Mouse (Mus musculus): ENCODE data around the gene Bcor. TPM values are rescaled to one million over a fixed set of nuclear protein-coding genes. Genes with fewer than 3 reads are reported as not detected.

Bcor gene
- total and polyA plus RNA-seq, 3 experiments: 11.2 to 22.4 (median 18.0) TPM

GRCm38 (mm10) chrX:12052651-12053050, 107.5 kb downstream of the Bcor start:
- 88% methylated on average over 1 of the region's 1 CpGs for WGBS
- Histone ChIP-seq H3K4me3 (no peak overlapping the region), H3K4me1 (ENCODE audit: control insufficient read depth, insufficient read depth, low read length) (peaks cover 3% of the 10 kb centered on the region), H3K27ac (no peak overlapping the region), H3K27me3 (ENCODE audit: control insufficient read depth, insufficient read depth, low read length) (no peaks in the 10 kb centered on the region), H3K79me2 (replicated peaks; ENCODE audit: control insufficient read depth, insufficient read depth, low read length) (no peaks in the 10 kb centered on the region), H3K36me3 (ENCODE audit: control insufficient read depth, insufficient read depth, low read length) (no peaks in the 10 kb centered on the region), H3K9ac (ENCODE audit: low read depth, low read length) (no peak overlapping the region)
- intact Hi-C loops (cut with DNase I): no loop called here
- peak in 1 of 2 experiments; percentile 8 for DNase-seq
- TF ChIP-seq CTCF (IDR thresholded peaks at IDR 0.05) (no peak), EP300 (IDR thresholded peaks at IDR 0.05; ENCODE audit: insufficient read depth, low read depth, low read length) (no peak), POLR2A (IDR thresholded peaks at IDR 0.05; ENCODE audit: insufficient read depth, low read depth, low read length) (no peak)

GRCm38 (mm10) chrX:12048721-12049120, 111.4 kb downstream of the Bcor start:
- Histone ChIP-seq H3K36me3 (ENCODE audit: control insufficient read depth, insufficient read depth, low read length) (no peaks in the 10 kb centered on the region), H3K79me2 (replicated peaks; ENCODE audit: control insufficient read depth, insufficient read depth, low read length) (no peaks in the 10 kb centered on the region), H3K4me1 (ENCODE audit: control insufficient read depth, insufficient read depth, low read length) (peaks cover 3% of the 10 kb centered on the region), H3K27ac (no peak overlapping the region), H3K27me3 (ENCODE audit: control insufficient read depth, insufficient read depth, low read length) (no peaks in the 10 kb centered on the region), H3K4me3 (no peak overlapping the region), H3K9ac (ENCODE audit: low read depth, low read length) (no peak overlapping the region)
- intact Hi-C loops (cut with DNase I): no loop called here
- TF ChIP-seq POLR2A (IDR thresholded peaks at IDR 0.05; ENCODE audit: insufficient read depth, low read depth, low read length) (no peak), CTCF (IDR thresholded peaks at IDR 0.05) (no peak), EP300 (IDR thresholded peaks at IDR 0.05; ENCODE audit: insufficient read depth, low read depth, low read length) (no peak)
- 66% methylated on average over 11 of the region's 11 CpGs for WGBS
- DNase-seq: no peak

- H3K4me1 ChIP-seq (ENCODE audit: control insufficient read depth, insufficient read depth, low read length): peaks cover 3% of the 10 kb centered on the region
- H3K27ac ChIP-seq: no peak overlapping the region
- H3K27me3 ChIP-seq (ENCODE audit: control insufficient read depth, insufficient read depth, low read length): no peaks in the 10 kb centered on the region
- no peaks in the 10 kb centered on the region for H3K79me2 ChIP-seq (replicated peaks; ENCODE audit: control insufficient read depth, insufficient read depth, low read length)
- no peak for DNase-seq
- WGBS: 32% methylated on average over 9 of the region's 9 CpGs
- no peak overlapping the region for H3K4me3 ChIP-seq
- intact Hi-C loops (cut with DNase I): no loop called here
- no peaks in the 10 kb centered on the region for H3K36me3 ChIP-seq (ENCODE audit: control insufficient read depth, insufficient read depth, low read length)
- TF ChIP-seq CTCF (IDR thresholded peaks at IDR 0.05) (no peak), POLR2A (IDR thresholded peaks at IDR 0.05; ENCODE audit: insufficient read depth, low read depth, low read length) (no peak), EP300 (IDR thresholded peaks at IDR 0.05; ENCODE audit: insufficient read depth, low read depth, low read length) (no peak)
- no peak overlapping the region for H3K9ac ChIP-seq (ENCODE audit: low read depth, low read length)
Measured at GRCm38 (mm10) chrX:12048166-12048565, 112.0 kb downstream of the Bcor start.

- Histone ChIP-seq H3K79me2 (replicated peaks; ENCODE audit: control insufficient read depth, insufficient read depth, low read length) (no peaks in the 10 kb centered on the region), H3K27ac (no peak overlapping the region), H3K36me3 (ENCODE audit: control insufficient read depth, insufficient read depth, low read length) (no peaks in the 10 kb centered on the region), H3K4me3 (no peak overlapping the region), H3K9ac (ENCODE audit: low read depth, low read length) (no peak overlapping the region), H3K4me1 (ENCODE audit: control insufficient read depth, insufficient read depth, low read length) (peaks cover 3% of the 10 kb centered on the region), H3K27me3 (ENCODE audit: control insufficient read depth, insufficient read depth, low read length) (no peaks in the 10 kb centered on the region)
- WGBS: 46% methylated on average over 16 of the region's 16 CpGs
- intact Hi-C loops (cut with DNase I): no loop called here
- TF ChIP-seq POLR2A (IDR thresholded peaks at IDR 0.05; ENCODE audit: insufficient read depth, low read depth, low read length) (no peak), EP300 (IDR thresholded peaks at IDR 0.05; ENCODE audit: insufficient read depth, low read depth, low read length) (no peak), CTCF (IDR thresholded peaks at IDR 0.05) (no peak)
- DNase-seq: no peak
Measured at GRCm38 (mm10) chrX:12047223-12047911, 112.8 kb downstream of the Bcor start.

- Histone ChIP-seq H3K9ac (ENCODE audit: low read depth, low read length) (no peak overlapping the region), H3K27ac (no peak overlapping the region), H3K4me3 (no peak overlapping the region), H3K79me2 (replicated peaks; ENCODE audit: control insufficient read depth, insufficient read depth, low read length) (no peaks in the 10 kb centered on the region), H3K4me1 (ENCODE audit: control insufficient read depth, insufficient read depth, low read length) (peaks cover 3% of the 10 kb centered on the region), H3K36me3 (ENCODE audit: control insufficient read depth, insufficient read depth, low read length) (no peaks in the 10 kb centered on the region), H3K27me3 (ENCODE audit: control insufficient read depth, insufficient read depth, low read length) (no peaks in the 10 kb centered on the region)
- 74% methylated on average over 13 of the region's 13 CpGs for WGBS
- intact Hi-C loops (cut with DNase I): no loop called here
- no peak for DNase-seq
- TF ChIP-seq POLR2A (IDR thresholded peaks at IDR 0.05; ENCODE audit: insufficient read depth, low read depth, low read length) (no peak), EP300 (IDR thresholded peaks at IDR 0.05; ENCODE audit: insufficient read depth, low read depth, low read length) (no peak), CTCF (IDR thresholded peaks at IDR 0.05) (no peak)
Measured at GRCm38 (mm10) chrX:12046676-12047075, 113.5 kb downstream of the Bcor start.

- WGBS: 90% methylated on average over 14 of the region's 14 CpGs
- Histone ChIP-seq H3K27ac (no peak overlapping the region), H3K27me3 (ENCODE audit: control insufficient read depth, insufficient read depth, low read length) (no peaks in the 10 kb centered on the region), H3K4me3 (no peak overlapping the region), H3K36me3 (ENCODE audit: control insufficient read depth, insufficient read depth, low read length) (no peaks in the 10 kb centered on the region; the same call in 1 of the 2 replicates), H3K4me1 (ENCODE audit: control insufficient read depth, insufficient read depth, low read length) (peaks cover 3% of the 10 kb centered on the region), H3K9ac (ENCODE audit: low read depth, low read length) (no peak overlapping the region), H3K79me2 (replicated peaks; ENCODE audit: control insufficient read depth, insufficient read depth, low read length) (no peaks in the 10 kb centered on the region)
- TF ChIP-seq CTCF (IDR thresholded peaks at IDR 0.05): no peak
- TF ChIP-seq POLR2A (IDR thresholded peaks at IDR 0.05; ENCODE audit: insufficient read depth, low read depth, low read length): no peak
- no peak for TF ChIP-seq EP300 (IDR thresholded peaks at IDR 0.05; ENCODE audit: insufficient read depth, low read depth, low read length)
- no peak for DNase-seq
- intact Hi-C loops (cut with DNase I): no loop called here
Measured at GRCm38 (mm10) chrX:12043352-12043751, 116.8 kb downstream of the Bcor start.

Data from heart, adult 2 months (tissue).